Mouse (Mus musculus): ENCODE data around the gene Rad51d. TPM values are rescaled to one million over a fixed set of nuclear protein-coding genes. Genes with fewer than 3 reads are reported as not detected.
"Not testable (repeated sequence)": the region's sequence is repeated elsewhere in the genome, so short reads cannot be mapped to it uniquely, and the experiment has no call there.

The Rad51d gene
- polyA plus RNA-seq, 1 experiment = 13.4 TPM

- no peaks in the 10 kb centered on the region for H3K79me2 ChIP-seq (ENCODE audit: control insufficient read depth, insufficient read depth)
- no peaks in the 10 kb centered on the region for H3K27me3 ChIP-seq (ENCODE audit: control insufficient read depth, insufficient read depth, insufficient read length)
- no peak overlapping the region for H3K4me3 ChIP-seq (ENCODE audit: insufficient read depth, poor library complexity, severe bottlenecking)
- H3K36me3 ChIP-seq (ENCODE audit: control insufficient read depth, insufficient read depth) = no peaks in the 10 kb centered on the region
- TF ChIP-seq MYOG (IDR thresholded peaks at IDR 0.05; ENCODE audit: control insufficient read depth, extremely low read depth, insufficient read length) = no peak
- no peak for TF ChIP-seq MYOD1 (IDR thresholded peaks at IDR 0.05; ENCODE audit: control insufficient read depth, insufficient read length, low read depth)
- TF ChIP-seq MAX (IDR thresholded peaks at IDR 0.05) = no peak
- TF ChIP-seq CEBPB (IDR thresholded peaks at IDR 0.05; ENCODE audit: low read depth) = no peak
- H3K79me3 ChIP-seq (ENCODE audit: low read depth) = no peaks in the 10 kb centered on the region
- H3ac ChIP-seq (ENCODE audit: control insufficient read depth, insufficient read length, low read depth) = no peak overlapping the region
Measured at GRCm38 (mm10) chr11:82928897-82929632, 38.7 kb upstream of the Rad51d start.

GRCm38 (mm10) chr11:82923910-82924309 is 33.5 kb upstream of the Rad51d start:
- not testable (repeated sequence) for H3ac ChIP-seq (ENCODE audit: control insufficient read depth, insufficient read length, low read depth); H3K36me3 ChIP-seq (ENCODE audit: control insufficient read depth, insufficient read depth); H3K79me3 ChIP-seq (ENCODE audit: low read depth); H3K79me2 ChIP-seq (ENCODE audit: control insufficient read depth, insufficient read depth); H3K4me3 ChIP-seq (ENCODE audit: insufficient read depth, poor library complexity, severe bottlenecking); H3K27me3 ChIP-seq (ENCODE audit: control insufficient read depth, insufficient read depth, insufficient read length)

- H3K79me3 ChIP-seq (ENCODE audit: low read depth) = no peaks in the 10 kb centered on the region
- TF ChIP-seq CEBPB (IDR thresholded peaks at IDR 0.05; ENCODE audit: low read depth) (no peak), USF1 (IDR thresholded peaks at IDR 0.05; ENCODE audit: low read depth) (no peak), MAX (IDR thresholded peaks at IDR 0.05) (no peak), MYOD1 (IDR thresholded peaks at IDR 0.05; ENCODE audit: control insufficient read depth, insufficient read length, low read depth) (no peak), FOSL1 (IDR thresholded peaks at IDR 0.05; ENCODE audit: insufficient read depth, low read length, poor library complexity, severe bottlenecking) (no peak), MYOG (IDR thresholded peaks at IDR 0.05; ENCODE audit: control insufficient read depth, extremely low read depth, insufficient read length) (no peak), CTCF (IDR thresholded peaks at IDR 0.05; ENCODE audit: control insufficient read depth, insufficient read depth, insufficient read length) (no peak)
- H3K36me3 ChIP-seq (ENCODE audit: control insufficient read depth, insufficient read depth) = no peaks in the 10 kb centered on the region
- H3K79me2 ChIP-seq (ENCODE audit: control insufficient read depth, insufficient read depth) = no peaks in the 10 kb centered on the region
- H3ac ChIP-seq (ENCODE audit: control insufficient read depth, insufficient read length, low read depth) = no peak overlapping the region
- no peak overlapping the region for H3K4me3 ChIP-seq (ENCODE audit: insufficient read depth, poor library complexity, severe bottlenecking)
- H3K27me3 ChIP-seq (ENCODE audit: control insufficient read depth, insufficient read depth, insufficient read length) = peaks cover 9% of the 10 kb centered on the region
Measured at GRCm38 (mm10) chr11:82921691-82922090, 31.3 kb upstream of the Rad51d start.

- H3K79me3 ChIP-seq (ENCODE audit: low read depth) = no peaks in the 10 kb centered on the region
- H3K4me3 ChIP-seq (ENCODE audit: insufficient read depth, poor library complexity, severe bottlenecking) = no peak overlapping the region
- no peaks in the 10 kb centered on the region for H3K36me3 ChIP-seq (ENCODE audit: control insufficient read depth, insufficient read depth)
- H3K79me2 ChIP-seq (ENCODE audit: control insufficient read depth, insufficient read depth) = no peaks in the 10 kb centered on the region
- no peak overlapping the region for H3ac ChIP-seq (ENCODE audit: control insufficient read depth, insufficient read length, low read depth)
- TF ChIP-seq MAX (IDR thresholded peaks at IDR 0.05) (no peak), MYOG (IDR thresholded peaks at IDR 0.05; ENCODE audit: control insufficient read depth, extremely low read depth, insufficient read length) (no peak), USF1 (IDR thresholded peaks at IDR 0.05; ENCODE audit: low read depth) (no peak), FOSL1 (IDR thresholded peaks at IDR 0.05; ENCODE audit: insufficient read depth, low read length, poor library complexity, severe bottlenecking) (no peak), MYOD1 (IDR thresholded peaks at IDR 0.05; ENCODE audit: control insufficient read depth, insufficient read length, low read depth) (no peak), CTCF (IDR thresholded peaks at IDR 0.05; ENCODE audit: control insufficient read depth, insufficient read depth, insufficient read length) (no peak), CEBPB (IDR thresholded peaks at IDR 0.05; ENCODE audit: low read depth) (no peak)
- H3K27me3 ChIP-seq (ENCODE audit: control insufficient read depth, insufficient read depth, insufficient read length) = peaks cover 9% of the 10 kb centered on the region
Measured at GRCm38 (mm10) chr11:82920768-82921167, 30.4 kb upstream of the Rad51d start.

- H3K4me3 ChIP-seq (ENCODE audit: insufficient read depth, poor library complexity, severe bottlenecking) = no peak overlapping the region
- TF ChIP-seq CEBPB (IDR thresholded peaks at IDR 0.05; ENCODE audit: low read depth) = no peak
- peak; percentile 72 for TF ChIP-seq CTCF (IDR thresholded peaks at IDR 0.05; ENCODE audit: control insufficient read depth, insufficient read depth, insufficient read length)
- no peaks in the 10 kb centered on the region for H3K36me3 ChIP-seq (ENCODE audit: control insufficient read depth, insufficient read depth)
- no peak overlapping the region for H3ac ChIP-seq (ENCODE audit: control insufficient read depth, insufficient read length, low read depth)
- no peaks in the 10 kb centered on the region for H3K79me3 ChIP-seq (ENCODE audit: low read depth)
- H3K27me3 ChIP-seq (ENCODE audit: control insufficient read depth, insufficient read depth, insufficient read length) = peaks cover 7% of the 10 kb centered on the region
- H3K79me2 ChIP-seq (ENCODE audit: control insufficient read depth, insufficient read depth) = no peaks in the 10 kb centered on the region
Measured at GRCm38 (mm10) chr11:82914711-82915352, 24.4 kb upstream of the Rad51d start.

GRCm38 (mm10) chr11:82910679-82911389 is 20.4 kb upstream of the Rad51d start:
- peaks cover 4% of the 10 kb centered on the region for H3K27me3 ChIP-seq (ENCODE audit: control insufficient read depth, insufficient read depth, insufficient read length)
- H3K36me3 ChIP-seq (ENCODE audit: control insufficient read depth, insufficient read depth) = peaks cover 8% of the 10 kb centered on the region
- no peak overlapping the region for H3ac ChIP-seq (ENCODE audit: control insufficient read depth, insufficient read length, low read depth)
- no peak overlapping the region for H3K4me3 ChIP-seq (ENCODE audit: insufficient read depth, poor library complexity, severe bottlenecking)
- peaks cover 7% of the 10 kb centered on the region for H3K79me3 ChIP-seq (ENCODE audit: low read depth)
- TF ChIP-seq USF1 (IDR thresholded peaks at IDR 0.05; ENCODE audit: low read depth) (no peak), MAX (IDR thresholded peaks at IDR 0.05) (no peak), MYOD1 (IDR thresholded peaks at IDR 0.05; ENCODE audit: control insufficient read depth, insufficient read length, low read depth) (no peak)
- peaks cover 16% of the 10 kb centered on the region for H3K79me2 ChIP-seq (ENCODE audit: control insufficient read depth, insufficient read depth)

Data from C2C12 (cell line).